Mouse (Mus musculus) C2C12 (cell line): ENCODE measurements around the gene Morc3. TPM values are rescaled to one million over a fixed set of nuclear protein-coding genes. Genes with fewer than 3 reads are reported as not detected.

Experiments used
- H3K27me3 ChIP-seq: one replicate; pipeline ENCODE4 v1.6.1; 2011; ENCODE audit not compliant: control insufficient read depth, insufficient read depth, insufficient read length
- H3K36me3 ChIP-seq: one replicate; pipeline ENCODE4 v1.6.1; 2011; ENCODE audit not compliant: control insufficient read depth, insufficient read depth
- H3K4me3 ChIP-seq: one replicate; pipeline ENCODE4 v1.5.1; 2011; ENCODE audit warnings: mild to moderate bottlenecking, control low read depth; ENCODE audit not compliant: poor library complexity, insufficient read depth, severe bottlenecking
- H3K79me2 ChIP-seq: one replicate; pipeline ENCODE4 v1.6.1; 2011; ENCODE audit not compliant: control insufficient read depth, insufficient read depth
- H3K79me3 ChIP-seq: one replicate; pipeline ENCODE4 v1.6.1; 2011; ENCODE audit warnings: low read depth, control low read depth
- H3ac ChIP-seq: one replicate; pipeline ENCODE3; 2011; ENCODE audit warnings: low read depth; ENCODE audit not compliant: control insufficient read depth, insufficient read length
- CEBPB ChIP-seq: IDR thresholded peaks from one replicate; pipeline ENCODE4 v1.6.1; 2011; ENCODE audit warnings: low read depth, mild to moderate bottlenecking, control low read depth, moderate library complexity
- CTCF ChIP-seq: IDR thresholded peaks from one replicate; pipeline ENCODE4 v1.5.1; 2011; ENCODE audit not compliant: control insufficient read depth, insufficient read depth, insufficient read length
- FOSL1 ChIP-seq: IDR thresholded peaks from one replicate; pipeline ENCODE4 v1.8.0; 2011; ENCODE audit warnings: mild to moderate bottlenecking, low read length; ENCODE audit not compliant: poor library complexity, insufficient read depth, severe bottlenecking
- MAX ChIP-seq: IDR thresholded peaks from one replicate; pipeline ENCODE4 v1.6.1; 2011; ENCODE audit warnings: mild to moderate bottlenecking, control low read depth
- MYOD1 ChIP-seq: IDR thresholded peaks from one replicate; pipeline ENCODE4 v1.6.1; 2011; ENCODE audit warnings: low read depth; ENCODE audit not compliant: control insufficient read depth, insufficient read length
- MYOG ChIP-seq: IDR thresholded peaks from one replicate; pipeline ENCODE4 v1.6.1; 2011; ENCODE audit not compliant: control insufficient read depth, insufficient read length; ENCODE audit errors: extremely low read depth
- USF1 ChIP-seq: IDR thresholded peaks from one replicate; pipeline ENCODE4 v1.6.1; 2011; ENCODE audit warnings: low read depth, mild to moderate bottlenecking, control low read depth, moderate library complexity
- polyA plus RNA-seq: library from polyadenylated mRNA; unstranded; fragments of >200 nt; fragmentation: generic; extraction: Trizol; gene quantifications from one replicate; pipeline ENCODE4 v1.2.1, GENCODE M21; 2012; ENCODE audit warnings: missing spikeins

The Morc3 gene
- polyA plus RNA-seq, 1 experiment, result 8.0 TPM

GRCm38 (mm10) chr16:93815856-93816736, 15.8 kb upstream of the Morc3 start:
- no peak overlapping the region for H3K4me3 ChIP-seq
- no peaks in the 10 kb centered on the region for H3K79me3 ChIP-seq
- no peaks in the 10 kb centered on the region for H3K79me2 ChIP-seq
- no peak for TF ChIP-seq FOSL1
- TF ChIP-seq CEBPB, result no peak
- no peak for TF ChIP-seq CTCF
- TF ChIP-seq MAX, result no peak
- TF ChIP-seq MYOG, result no peak
- no peak for TF ChIP-seq USF1
- H3K36me3 ChIP-seq, result no peaks in the 10 kb centered on the region
- H3ac ChIP-seq, result no peak overlapping the region
- no peaks in the 10 kb centered on the region for H3K27me3 ChIP-seq

DNA sequence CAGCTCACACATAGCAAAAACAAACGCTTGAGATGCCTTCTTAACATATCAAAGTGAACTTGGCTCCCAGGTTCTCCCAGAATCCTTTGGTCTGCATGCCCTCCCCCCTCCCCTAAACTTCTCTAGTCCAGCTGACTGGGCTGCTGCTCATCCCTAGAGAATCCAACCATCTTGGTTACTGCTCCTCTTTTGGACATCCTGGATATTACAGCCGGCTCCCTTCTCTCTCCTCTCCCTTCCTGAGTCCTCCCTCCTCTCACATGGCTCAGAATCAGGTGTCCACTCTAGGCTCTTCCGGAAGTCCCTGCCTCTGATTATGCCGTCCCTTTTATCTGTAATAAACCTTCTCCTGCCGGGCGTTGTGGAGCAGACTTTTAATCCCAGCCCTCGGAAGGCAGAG, 15.1 kb upstream of the Morc3 start:
- no peaks in the 10 kb centered on the region for H3K79me3 ChIP-seq
- no peaks in the 10 kb centered on the region for H3K27me3 ChIP-seq
- TF ChIP-seq USF1 (no peak), MYOG (no peak), MAX (no peak), CTCF (no peak), CEBPB (no peak), MYOD1 (no peak), FOSL1 (no peak)
- no peak overlapping the region for H3ac ChIP-seq
- no peaks in the 10 kb centered on the region for H3K79me2 ChIP-seq
- H3K36me3 ChIP-seq, result no peaks in the 10 kb centered on the region
- H3K4me3 ChIP-seq, result no peak overlapping the region

DNA sequence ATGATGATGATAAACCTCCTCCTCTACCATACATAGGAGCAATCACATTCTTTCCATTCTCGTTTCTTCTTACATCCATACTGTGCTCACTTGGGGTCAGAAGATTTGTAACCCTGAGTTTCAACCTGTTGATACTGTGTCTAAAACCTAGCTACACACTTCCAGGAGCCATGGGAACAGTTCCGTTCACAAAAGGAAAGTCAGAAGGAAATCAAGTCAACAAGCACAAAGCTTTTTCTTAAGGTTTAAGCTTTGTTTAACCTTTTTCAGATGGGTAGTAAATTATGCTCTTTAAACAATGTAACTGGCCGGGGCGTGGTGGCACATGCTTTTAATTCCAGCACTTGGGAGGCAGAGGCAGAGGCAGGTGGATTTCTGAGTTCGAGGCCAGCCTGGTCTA, 14.6 kb upstream of the Morc3 start:
- Histone ChIP-seq H3K79me3 (no peaks in the 10 kb centered on the region), H3ac (no peak overlapping the region)

DNA sequence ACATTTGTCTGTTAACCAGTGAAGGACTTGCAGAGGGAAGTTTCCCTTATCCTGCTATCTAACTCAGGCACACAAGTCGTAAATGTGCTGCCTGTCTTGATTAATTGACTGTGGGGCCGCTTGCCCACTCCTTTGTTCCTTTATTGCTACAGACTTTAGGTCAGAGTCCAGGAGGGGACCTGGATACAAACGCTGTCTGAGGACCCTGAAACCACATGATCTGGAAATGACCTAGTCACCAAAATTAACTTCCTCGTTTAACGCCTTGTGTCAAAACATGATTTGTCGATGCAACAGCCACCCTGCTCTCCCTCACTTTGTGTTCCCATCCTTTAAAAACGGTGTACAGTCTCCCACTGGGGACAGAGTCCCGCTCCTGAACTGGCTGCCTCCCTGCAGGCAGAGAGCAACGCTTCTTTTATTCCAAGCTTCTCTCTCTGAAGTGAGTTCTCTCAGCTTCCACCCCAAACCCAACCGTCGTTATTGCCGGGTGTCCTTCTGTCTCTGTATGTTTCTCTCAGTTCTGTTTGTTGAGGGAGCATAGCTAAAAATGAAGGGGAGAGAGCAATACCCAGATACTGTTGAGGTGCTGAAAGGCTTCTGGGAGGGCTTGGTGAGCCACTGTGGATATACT, 13.1 kb upstream of the Morc3 start:
- H3K79me3 ChIP-seq, result no peaks in the 10 kb centered on the region
- TF ChIP-seq MAX (no peak), FOSL1 (no peak), MYOD1 (no peak), MYOG (no peak), CEBPB (no peak), CTCF (no peak), USF1 (no peak)
- H3ac ChIP-seq, result no peak overlapping the region
- no peaks in the 10 kb centered on the region for H3K36me3 ChIP-seq
- H3K4me3 ChIP-seq, result no peak overlapping the region
- H3K27me3 ChIP-seq, result no peaks in the 10 kb centered on the region
- no peaks in the 10 kb centered on the region for H3K79me2 ChIP-seq

More for the DNA sequence above, 14.6 kb upstream of the Morc3 start:
- Histone ChIP-seq H3K27me3 (no peaks in the 10 kb centered on the region), H3K4me3 (no peak overlapping the region), H3K36me3 (no peaks in the 10 kb centered on the region), H3K79me2 (no peaks in the 10 kb centered on the region)
- no peak for TF ChIP-seq MAX
- no peak for TF ChIP-seq CTCF
- TF ChIP-seq MYOD1, result no peak
- no peak for TF ChIP-seq FOSL1
- TF ChIP-seq CEBPB, result no peak
- TF ChIP-seq USF1, result no peak
- TF ChIP-seq MYOG, result no peak

GRCm38 (mm10) chr16:93819325-93819696, 12.6 kb upstream of the Morc3 start:
- no peaks in the 10 kb centered on the region for H3K79me3 ChIP-seq
- no peak overlapping the region for H3ac ChIP-seq
- no peaks in the 10 kb centered on the region for H3K79me2 ChIP-seq
- no peaks in the 10 kb centered on the region for H3K27me3 ChIP-seq
- no peaks in the 10 kb centered on the region for H3K36me3 ChIP-seq
- no peak overlapping the region for H3K4me3 ChIP-seq
- TF ChIP-seq MAX (no peak), CTCF (no peak), MYOG (no peak), MYOD1 (no peak), FOSL1 (no peak), USF1 (no peak), CEBPB (no peak)
